In genomic region chr1:181393250-181394149, GRCm38 (mm10) we compare ENCODE assay signal across 8 mouse cellular contexts. TPM values are rescaled to one million over a fixed set of nuclear protein-coding genes. Genes with fewer than 3 reads are reported as not detected.
DNase-seq lines count a peak whose midpoint lies in the region; ATAC-seq and TF ChIP-seq lines count a peak whose summit lies in the region.

No protein-coding gene starts in this region.

- H3K36me3 ChIP-seq in hindbrain, embryonic 14.5 days (replicated peaks; ENCODE audit: control insufficient read depth, insufficient read depth): no peaks in the 10 kb centered on the region
- H3K36me3 ChIP-seq in stomach, postnatal 0 days (ENCODE audit: control insufficient read depth, insufficient read depth, low read length): no peaks in the 10 kb centered on the region

- H3K4me1 ChIP-seq in hindbrain, embryonic 14.5 days (replicated peaks; ENCODE audit: control insufficient read depth, insufficient read depth, low read length): 0 out of 2 replicates have a peak, but pooled peaks cover 7% of the 10 kb centered on the region
- H3K4me1 ChIP-seq in stomach, postnatal 0 days (replicated peaks; ENCODE audit: control insufficient read depth, insufficient read depth): no peaks in the 10 kb centered on the region

- ATAC-seq in hindbrain, embryonic 14.5 days (ENCODE audit: low FRiP score): peak; percentile 79; the same call in 1 of the 2 replicates
- peak; percentile 88 for ATAC-seq in megakaryocyte-erythroid progenitor cell, adult 5-6 weeks (replicated peaks; ENCODE audit: low FRiP score, low TSS enrichment, poor library complexity, severe bottlenecking)
- ATAC-seq in stomach, postnatal 0 days (ENCODE audit: low FRiP score, low TSS enrichment): peak; percentile 40; the same call in 1 of the 2 replicates

- DNase-seq in adrenal gland, adult 8-10 months: peak; percentile 80
- DNase-seq in cerebellum, postnatal 14 days: peak; percentile 98
- peak; percentile 77 for DNase-seq in gastrocnemius, postnatal 10 days
- peak; percentile 72 for DNase-seq in hindbrain, embryonic 14.5 days (ENCODE audit: low spot score)
- peak; percentile 82 to 90 for DNase-seq in layer of hippocampus, postnatal 14 days (ENCODE audit: low spot score in 2 of 2)
- peak; percentile 45 for DNase-seq in stomach, postnatal 0 days (ENCODE audit: low spot score)
- no peak for DNase-seq in spleen, adult 12 weeks (ENCODE audit: low spot score)

- H3K4me2 ChIP-seq in hindbrain, embryonic 14.5 days (replicated peaks): no peak overlapping the region
- H3K4me2 ChIP-seq in stomach, postnatal 0 days (replicated peaks; ENCODE audit: low read depth): no peak overlapping the region

- H3K27ac ChIP-seq in hindbrain, embryonic 14.5 days: no peak overlapping the region
- H3K27ac ChIP-seq in stomach, postnatal 0 days (replicated peaks): no peak overlapping the region

- WGBS in hindbrain, embryonic 14.5 days: 42% methylated on average over 6 of the region's 6 CpGs
- WGBS in stomach, postnatal 0 days: 39% methylated on average over 6 of the region's 6 CpGs

- TF ChIP-seq EP300 in stomach, postnatal 0 days (optimal IDR thresholded peaks at IDR 0.05): no peak

- TF ChIP-seq CTCF in stomach, postnatal 0 days (IDR thresholded peaks at IDR 0.05; ENCODE audit: low read depth): peak; percentile 65

- H3K4me3 ChIP-seq in hindbrain, embryonic 14.5 days (replicated peaks; ENCODE audit: low read length): no peak overlapping the region
- H3K4me3 ChIP-seq in stomach, postnatal 0 days (ENCODE audit: low read depth, low read length): no peak overlapping the region

- H3K27me3 ChIP-seq in hindbrain, embryonic 14.5 days (ENCODE audit: control insufficient read depth, insufficient read depth, low read length): no peaks in the 10 kb centered on the region
- H3K27me3 ChIP-seq in stomach, postnatal 0 days (ENCODE audit: control insufficient read depth, insufficient read depth, low read length): no peaks in the 10 kb centered on the region

- 0 out of 2 replicates have a peak, but pooled peaks cover 3% of the 10 kb centered on the region for H3K9me3 ChIP-seq in hindbrain, embryonic 14.5 days (ENCODE audit: control insufficient read depth, low read length)
- no peaks in the 10 kb centered on the region for H3K9me3 ChIP-seq in stomach, postnatal 0 days (ENCODE audit: control insufficient read depth, low read length)

- no peak overlapping the region for H3K9ac ChIP-seq in hindbrain, embryonic 14.5 days
- H3K9ac ChIP-seq in stomach, postnatal 0 days (ENCODE audit: low read length): no peak overlapping the region

RNA-seq across cellular contexts. Expression of gene Cnih3, which starts 41.1 kb away (rescaled TPM):
- total RNA-seq in adrenal gland, adult 8-10 months (2022): under 1 TPM in 2 of 4 experiments, not detected in 2; 0.14 to 0.25 TPM
- under 1 TPM; 0.18 to 0.42 TPM for total RNA-seq in gastrocnemius, postnatal 10 days (2021)
- 12.7 and 14.3 TPM in 2 replicates for polyA plus RNA-seq in hindbrain, embryonic 14.5 days (2014; fragmentation: Nextera tagmentation; extraction: Ambion mirVana)
- total RNA-seq in layer of hippocampus, postnatal 14 days (2021): 10 to 100 TPM; 44.0 to 54.4 TPM
- total RNA-seq in megakaryocyte-erythroid progenitor cell, adult 5-6 weeks (2014; fragmentation: Nextera tagmentation): not detected in 2 replicates
- not detected in 2 replicates for total RNA-seq in megakaryocyte-erythroid progenitor cell, adult 5-6 weeks (2017)
- 0.27 and 0.31 TPM in 2 replicates for polyA plus RNA-seq in stomach, postnatal 0 days (2015; fragmentation: Nextera tagmentation; extraction: Ambion mirVana)

Comparison
In these comparisons a context has a peak if more than half of its experiments do, and no peak if none do; other contexts are left out.
1. RNA of gene Cnih3, which starts 41.1 kb away (total RNA-seq): 44.0 to 54.4 TPM in layer of hippocampus, postnatal 14 days; 0.18 to 0.42 TPM in gastrocnemius, postnatal 10 days, 0.14 to 0.25 TPM in adrenal gland, adult 8-10 months and not detected in megakaryocyte-erythroid progenitor cell, adult 5-6 weeks; every median in the first group is over 10 times any median in the second.
2. Peak in every context shown above with its lines, with median percentiles within 50 percentile points of each other: ATAC-seq.